Mouse (Mus musculus) forebrain, embryonic 11.5 days (tissue): ENCODE measurements around the gene Smco3. TPM values are rescaled to one million over a fixed set of nuclear protein-coding genes. Genes with fewer than 3 reads are reported as not detected.
A peak's percentile ranks its signal among the peaks of the same experiment; 100 is the strongest.

Experiments
- ATAC-seq: fragments of 200-750 bp; cut with Nextera tagmentation; replicated peaks from 2 replicates; pipeline ENCODE4 v1.8.0; 2017; ENCODE audit warnings: moderate TSS enrichment; ENCODE audit not compliant: low FRiP score
- DNase-seq: peaks from one replicate; pipeline ENCODE4 v3.0.0-alpha.2; 2017; ENCODE audit warnings: low spot score
- H3K27ac ChIP-seq: fragments of 300-500 bp; sonication (generic); 2 replicates; pipeline ENCODE4 v1.5.1; 2014; ENCODE audit warnings: low read depth, low read length
- H3K27me3 ChIP-seq: fragments of 300-500 bp; sonication (generic); 2 replicates; pipeline ENCODE4 v1.6.1; 2014; ENCODE audit warnings: mild to moderate bottlenecking, low read length, mixed read lengths; ENCODE audit not compliant: control insufficient read depth, insufficient read depth
- H3K36me3 ChIP-seq: fragments of 300-500 bp; sonication (generic); 2 replicates; pipeline ENCODE4 v1.6.1; 2014; ENCODE audit warnings: mild to moderate bottlenecking, low read length, moderate library complexity, mixed read lengths; ENCODE audit not compliant: control insufficient read depth, insufficient read depth
- H3K4me1 ChIP-seq: fragments of 300-500 bp; sonication (generic); replicated peaks from 2 replicates; pipeline ENCODE4 v1.6.1; 2014; ENCODE audit warnings: low read length, mixed read lengths; ENCODE audit not compliant: control insufficient read depth, insufficient read depth
- H3K4me2 ChIP-seq: fragments of 300-500 bp; sonication (generic); 2 replicates; pipeline ENCODE4 v1.6.1; 2014; ENCODE audit warnings: low read depth, mild to moderate bottlenecking, low read length, moderate library complexity, mixed read lengths; ENCODE audit not compliant: severe bottlenecking
- H3K4me3 ChIP-seq: fragments of 300-500 bp; sonication (generic); 2 replicates; pipeline ENCODE4 v1.5.1; 2014; ENCODE audit warnings: low read depth, low read length
- H3K9ac ChIP-seq: fragments of 300-500 bp; sonication (generic); 2 replicates; pipeline ENCODE4 v1.6.1; 2014; ENCODE audit warnings: low read length
- H3K9me3 ChIP-seq: fragments of 300-500 bp; sonication (generic); 2 replicates; pipeline ENCODE4 v1.6.1; 2016; ENCODE audit warnings: low read length, mixed read lengths; ENCODE audit not compliant: control insufficient read depth
- WGBS: fragments of 180-500 bp; shearing (Covaris S2); extraction: QIAGEN DNeasy Blood & Tissue Kit; methylation state at CpG from one replicate; pipeline ENCODE4 v1.1.7; 2014; 5-methylcytosine and 5-hydroxymethylcytosine counted together
- polyA plus RNA-seq: library from polyadenylated mRNA; unstranded; fragments of >200 nt; fragmentation: Nextera tagmentation; extraction: Ambion mirVana; gene quantifications from 2 replicates; pipeline ENCODE4 v1.2.1, GENCODE M21; 2014

Smco3 gene
- polyA plus RNA-seq, 1 experiment from 2014 or later, result not detected

GRCm38 (mm10) chr6:136817549-136817948 lies 17.7 kb downstream of the Smco3 start:
- Histone ChIP-seq H3K4me1 (no peaks in the 10 kb centered on the region), H3K27ac (no peak overlapping the region), H3K4me2 (no peak overlapping the region), H3K27me3 (no peaks in the 10 kb centered on the region), H3K4me3 (no peak overlapping the region), H3K9ac (no peak overlapping the region), H3K36me3 (peaks cover 36% of the 10 kb centered on the region), H3K9me3 (no peaks in the 10 kb centered on the region)
- DNase-seq (no peak), ATAC-seq (no peak)
- WGBS, result 93% methylated on average over 3 of the region's 3 CpGs

GRCm38 (mm10) chr6:136816826-136817225 lies 18.4 kb downstream of the Smco3 start:
- H3K27me3 ChIP-seq, result no peaks in the 10 kb centered on the region
- DNase-seq (no peak), ATAC-seq (no peak)
- H3K36me3 ChIP-seq, result peaks cover 36% of the 10 kb centered on the region
- no peak overlapping the region for H3K9ac ChIP-seq
- H3K4me1 ChIP-seq, result no peaks in the 10 kb centered on the region
- H3K9me3 ChIP-seq, result no peaks in the 10 kb centered on the region
- no peak overlapping the region for H3K4me3 ChIP-seq
- WGBS, result 94% methylated on average over 21 of the region's 21 CpGs
- H3K4me2 ChIP-seq, result no peak overlapping the region
- no peak overlapping the region for H3K27ac ChIP-seq

DNA sequence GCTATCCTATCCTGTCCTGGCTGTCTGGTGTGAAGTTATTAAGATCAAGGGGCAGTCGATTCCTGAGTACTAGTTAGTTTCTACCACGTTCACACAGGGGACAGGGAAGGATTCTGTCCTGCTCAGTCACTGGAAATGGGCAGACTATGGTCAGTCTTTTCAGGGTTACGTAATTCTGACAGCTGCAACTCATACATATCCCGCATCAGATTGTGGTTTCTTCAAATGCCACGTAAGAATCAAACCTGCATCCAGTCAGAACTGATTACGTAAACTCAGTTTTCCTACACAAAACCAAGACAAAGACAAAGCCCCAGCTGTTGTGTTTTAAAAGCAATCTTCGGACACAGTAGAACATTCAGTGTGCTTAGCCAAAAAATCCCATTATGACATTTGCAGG lies 19.9 kb downstream of the Smco3 start:
- no peak overlapping the region for H3K27ac ChIP-seq
- DNase-seq, result no peak
- no peaks in the 10 kb centered on the region for H3K4me1 ChIP-seq
- 96% methylated on average over 7 of the region's 7 CpGs for WGBS
- ATAC-seq, result no peak
- H3K36me3 ChIP-seq, result peaks cover 33% of the 10 kb centered on the region
- H3K4me2 ChIP-seq, result no peak overlapping the region
- no peak overlapping the region for H3K4me3 ChIP-seq
- H3K9me3 ChIP-seq, result no peaks in the 10 kb centered on the region
- H3K9ac ChIP-seq, result no peak overlapping the region
- H3K27me3 ChIP-seq, result no peaks in the 10 kb centered on the region

DNA sequence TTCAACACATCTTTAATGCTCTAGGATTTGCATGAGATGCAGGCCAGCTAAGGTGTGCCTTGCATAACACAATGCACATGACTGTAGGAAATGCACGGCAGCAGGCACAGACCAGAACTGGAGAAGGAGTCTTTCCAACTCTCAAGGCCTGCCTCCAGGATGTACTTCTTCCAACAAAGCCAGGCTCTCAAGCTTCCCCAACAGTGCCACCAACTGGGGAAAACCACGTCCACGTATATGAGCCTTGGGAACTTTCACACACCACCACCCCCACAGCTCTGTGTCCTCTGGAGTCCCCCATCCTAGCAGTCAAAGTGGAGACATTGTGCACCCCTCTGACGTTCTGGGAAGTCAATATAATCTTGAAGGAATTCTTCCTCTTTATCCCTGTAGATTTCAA lies 22.1 kb downstream of the Smco3 start:
- ATAC-seq (no peak), DNase-seq (no peak)
- no peak overlapping the region for H3K4me2 ChIP-seq
- peaks cover 7% of the 10 kb centered on the region for H3K4me1 ChIP-seq
- WGBS, result 53% methylated on average over 4 of the region's 4 CpGs
- no peak overlapping the region for H3K9ac ChIP-seq
- no peak overlapping the region for H3K27ac ChIP-seq
- H3K9me3 ChIP-seq, result no peaks in the 10 kb centered on the region
- no peaks in the 10 kb centered on the region for H3K27me3 ChIP-seq
- H3K4me3 ChIP-seq, result no peak overlapping the region
- peaks cover 22% of the 10 kb centered on the region for H3K36me3 ChIP-seq

DNA sequence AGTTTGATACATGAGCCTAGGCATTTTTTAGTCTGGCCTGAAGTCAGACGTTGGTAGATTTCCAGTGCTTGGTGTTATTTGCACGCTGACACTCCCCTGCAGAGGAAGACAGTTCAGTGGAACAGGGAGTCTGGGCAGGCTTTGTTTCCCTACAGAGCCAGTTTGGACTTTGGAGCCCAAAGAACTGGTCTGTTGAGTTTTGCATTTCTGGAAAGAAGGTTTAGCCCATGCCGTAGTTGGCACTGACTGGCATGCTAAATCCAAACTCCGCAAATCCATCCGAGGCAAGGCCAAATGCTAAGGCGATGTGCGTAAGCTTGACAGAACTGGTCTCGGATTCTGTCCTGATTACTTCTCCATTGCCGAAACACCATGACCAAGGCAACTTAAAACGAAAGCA lies 24.1 kb downstream of the Smco3 start:
- DNase-seq (no peak), ATAC-seq (no peak)
- Histone ChIP-seq H3K4me1 (peaks cover 7% of the 10 kb centered on the region), H3K4me3 (no peak overlapping the region), H3K27me3 (no peaks in the 10 kb centered on the region), H3K27ac (no peak overlapping the region), H3K9ac (no peak overlapping the region), H3K36me3 (peaks cover 11% of the 10 kb centered on the region), H3K4me2 (no peak overlapping the region), H3K9me3 (no peaks in the 10 kb centered on the region)
- 91% methylated on average over 10 of the region's 10 CpGs for WGBS

- ATAC-seq (no peak), DNase-seq (no peak)
- H3K36me3 ChIP-seq, result peaks cover 3% of the 10 kb centered on the region; the same call in 1 of the 2 replicates
- WGBS, result 83% methylated on average over 13 of the region's 13 CpGs
- H3K9ac ChIP-seq, result no peak overlapping the region
- no peaks in the 10 kb centered on the region for H3K9me3 ChIP-seq
- no peak overlapping the region for H3K4me3 ChIP-seq
- no peaks in the 10 kb centered on the region for H3K27me3 ChIP-seq
- peak overlapping the region; percentile 85; the same call in 1 of the 2 replicates for H3K4me2 ChIP-seq
- peaks cover 7% of the 10 kb centered on the region for H3K4me1 ChIP-seq
- H3K27ac ChIP-seq, result no peak overlapping the region
Observed at GRCm38 (mm10) chr6:136809673-136810072, 25.6 kb downstream of the Smco3 start.

GRCm38 (mm10) chr6:136809077-136809476 lies 26.2 kb downstream of the Smco3 start:
- Histone ChIP-seq H3K4me1 (peaks cover 7% of the 10 kb centered on the region), H3K27ac (no peak overlapping the region), H3K27me3 (no peaks in the 10 kb centered on the region), H3K36me3 (no peaks in the 10 kb centered on the region; the same call in 1 of the 2 replicates), H3K9ac (peak overlapping the region; percentile 65), H3K9me3 (no peaks in the 10 kb centered on the region), H3K4me3 (peak overlapping the region; percentile 73), H3K4me2 (peak overlapping the region; percentile 85)
- ATAC-seq, result no peak
- WGBS, result 36% methylated on average over 14 of the region's 14 CpGs
- DNase-seq, result no peak

- Histone ChIP-seq H3K36me3 (no peaks in the 10 kb centered on the region; the same call in 1 of the 2 replicates), H3K4me1 (peaks cover 7% of the 10 kb centered on the region), H3K9ac (peak overlapping the region; percentile 65), H3K9me3 (no peaks in the 10 kb centered on the region), H3K4me3 (peak overlapping the region; percentile 73), H3K4me2 (peak overlapping the region; percentile 85), H3K27me3 (no peaks in the 10 kb centered on the region), H3K27ac (no peak overlapping the region)
- under 1% methylated on average over 28 of the region's 28 CpGs for WGBS
- ATAC-seq (peak; percentile 8), DNase-seq (peak; percentile 62)
Observed at GRCm38 (mm10) chr6:136808631-136809046, 26.6 kb downstream of the Smco3 start.

- ATAC-seq (peak; percentile 86), DNase-seq (peak; percentile 97)
- Histone ChIP-seq H3K9me3 (no peaks in the 10 kb centered on the region), H3K36me3 (no peaks in the 10 kb centered on the region; the same call in 1 of the 2 replicates), H3K4me3 (peak within 1 kb of the TSS; percentile 73), H3K9ac (peak within 1 kb of the TSS; percentile 65), H3K4me1 (peaks cover 7% of the 10 kb centered on the region), H3K4me2 (peak within 1 kb of the TSS; percentile 85), H3K27ac (no peak within 1 kb of the TSS), H3K27me3 (no peaks in the 10 kb centered on the region)
- 0% methylated on average over 34 of the region's 34 CpGs for WGBS
Observed at GRCm38 (mm10) chr6:136808014-136808417, 27.2 kb downstream of the Smco3 start, which contains the start of gene H2afj. TSS of gene H2afj (plus strand) at chr6:136808244.
